ENCODE assay signal across 9 mouse cellular contexts in genomic region chr16:94085603-94086285, GRCm38 (mm10). TPM values are rescaled to one million over a fixed set of nuclear protein-coding genes. Genes with fewer than 3 reads are reported as not detected.
DNase-seq lines count a peak whose midpoint lies in the region; ATAC-seq and TF ChIP-seq lines count a peak whose summit lies in the region.
"Had no signal": no experiment of that assay in that cellular context is flagged by ENCODE, and none has a peak within 500 bp of the region (broad histone marks: within the 10 kb centered on the region; RNA-seq: fewer than 3 reads in every experiment).

No protein-coding gene starts in this region.

- H3K9me3 ChIP-seq in forebrain, embryonic 12.5 days: no peaks in the 10 kb centered on the region
- H3K9me3 ChIP-seq in liver, embryonic 13.5 days (replicated peaks): no peaks in the 10 kb centered on the region

- no peak for TF ChIP-seq CTCF in testis, adult 2 months (IDR thresholded peaks at IDR 0.05; ENCODE audit: control insufficient read depth, insufficient read depth, insufficient replicate concordance, low read depth, low read length)
- TF ChIP-seq CTCF in left cerebral cortex, adult 2 months (IDR thresholded peaks at IDR 0.05): no peak

- peak overlapping the region; percentile 52 for H3K4me2 ChIP-seq in forebrain, embryonic 12.5 days
- peak overlapping the region; percentile 52; the same call in 1 of the 2 replicates for H3K4me2 ChIP-seq in liver, embryonic 13.5 days

- no peak for TF ChIP-seq POLR2A in testis, adult 2 months (IDR thresholded peaks at IDR 0.05; ENCODE audit: control insufficient read depth, low read depth, low read length)

- DNase-seq in testis, postnatal 10 days (ENCODE audit: low spot score): no peak
- DNase-seq in liver, embryonic 13.5 days: no peak
- no peak for DNase-seq in right cerebral cortex, adult 2 months (ENCODE audit: low spot score in 2 of 2)
- no peak for DNase-seq in left cerebral cortex, adult 2 months (ENCODE audit: extremely low spot score in 1 of 2, low spot score in 2 of 2)
- DNase-seq: thymus, postnatal 25 days had no signal

- no peak overlapping the region for H3K27ac ChIP-seq in testis, adult 2 months (ENCODE audit: control insufficient read depth, insufficient read depth, low read depth, low read length)
- H3K27ac ChIP-seq in forebrain, embryonic 12.5 days: no peak overlapping the region; the same call in 1 of the 2 replicates
- no peak overlapping the region for H3K27ac ChIP-seq in liver, embryonic 13.5 days
- no peak overlapping the region for H3K27ac ChIP-seq in left cerebral cortex, adult 2 months

- H3K36me3 ChIP-seq in testis, adult 2 months (ENCODE audit: control insufficient read depth, insufficient read depth, low read length): no peaks in the 10 kb centered on the region
- no peaks in the 10 kb centered on the region for H3K36me3 ChIP-seq in forebrain, embryonic 12.5 days (replicated peaks)
- no peaks in the 10 kb centered on the region for H3K36me3 ChIP-seq in liver, embryonic 13.5 days

- intact Hi-C loops in left cerebral cortex, adult 2 months (cut with DNase I): no loop called here

- peak overlapping the region; percentile 25; the same call in 1 of the 2 replicates for H3K9ac ChIP-seq in forebrain, embryonic 12.5 days
- no peak overlapping the region for H3K9ac ChIP-seq in liver, embryonic 13.5 days

- H3K27me3 ChIP-seq in testis, adult 2 months (ENCODE audit: control insufficient read depth, insufficient read depth, low read length): peaks cover 11% of the 10 kb centered on the region
- peaks cover 99% of the 10 kb centered on the region for H3K27me3 ChIP-seq in forebrain, embryonic 12.5 days
- H3K27me3 ChIP-seq in liver, embryonic 13.5 days: peaks cover 99% of the 10 kb centered on the region

- peaks cover 14% of the 10 kb centered on the region for H3K4me1 ChIP-seq in testis, adult 2 months (ENCODE audit: control insufficient read depth, insufficient read depth, low read length)
- peaks cover 23% of the 10 kb centered on the region for H3K4me1 ChIP-seq in forebrain, embryonic 12.5 days
- H3K4me1 ChIP-seq in liver, embryonic 13.5 days (replicated peaks): peaks cover 9% of the 10 kb centered on the region

- peak overlapping the region; percentile 19; the same call in 1 of the 2 replicates for H3K4me3 ChIP-seq in testis, adult 2 months (ENCODE audit: control insufficient read depth, low read depth, low read length)
- H3K4me3 ChIP-seq in forebrain, embryonic 12.5 days (replicated peaks): peak overlapping the region; percentile 38
- H3K4me3 ChIP-seq in liver, embryonic 13.5 days (replicated peaks): peak overlapping the region; percentile 31
- no peak overlapping the region for H3K4me3 ChIP-seq in left cerebral cortex, adult 2 months

- no peak for ATAC-seq in forebrain, embryonic 12.5 days (ENCODE audit: low FRiP score)
- no peak for ATAC-seq in liver, embryonic 13.5 days (ENCODE audit: low read depth)
- no peak for ATAC-seq in erythroid progenitor cell, adult 5-6 weeks (replicated peaks; ENCODE audit: low FRiP score, poor library complexity, severe bottlenecking)

- WGBS in forebrain, embryonic 12.5 days: under 1% methylated on average over 57 of the region's 57 CpGs
- under 1% methylated on average over 57 of the region's 57 CpGs for WGBS in liver, embryonic 13.5 days (ENCODE audit: insufficient replicate concordance)

RNA-seq across cellular contexts. Expression of gene Sim2, which starts 1.0 kb away (rescaled TPM):
- polyA plus RNA-seq in testis, adult 2 months (2012; rRNA removed): 0.06 and 0.10 TPM in 2 replicates
- 1.1 and 1.8 TPM in 2 replicates for polyA plus RNA-seq in forebrain, embryonic 12.5 days (2016; fragmentation: Nextera tagmentation; extraction: Ambion mirVana)
- not detected in 2 replicates for polyA plus RNA-seq in liver, embryonic 13.5 days (2015; fragmentation: Nextera tagmentation; extraction: Ambion mirVana)
- total RNA-seq in erythroid progenitor cell, adult 5-6 weeks (2015; ENCODE audit: low replicate concordance): not detected in 2 replicates
- total RNA-seq in erythroid progenitor cell, adult 5-6 weeks (2017; ENCODE audit: low replicate concordance): not detected in 2 replicates
- total RNA-seq in left cerebral cortex, adult 2 months (2021): under 1 TPM in 1 of 2 experiments, not detected in 1; 0.42 TPM
- total RNA-seq: adrenal gland, adult 2 months had no signal
- polyA plus RNA-seq: adrenal gland, adult 2 months had no signal
